Mouse (Mus musculus) central nervous system, embryonic 14 days (tissue): ENCODE data around the gene Prkcb. TPM values are rescaled to one million over a fixed set of nuclear protein-coding genes. Genes with fewer than 3 reads are reported as not detected.

Experiments used
- polyA plus RNA-seq: library from polyadenylated mRNA; depleted of rRNA; stranded (reverse); fragments of >200 nt; gene quantifications from 2 replicates; pipeline ENCODE4 v1.2.3, GENCODE M21; 2012; rRNA removed

Prkcb gene
- polyA plus RNA-seq, result 48.4 TPM in 2 replicates

GRCm38 (mm10) chr7:122288605-122289242 lies at the start of gene Prkcb:
TSS of gene Prkcb (plus strand) at chr7:122288751.

DNA sequence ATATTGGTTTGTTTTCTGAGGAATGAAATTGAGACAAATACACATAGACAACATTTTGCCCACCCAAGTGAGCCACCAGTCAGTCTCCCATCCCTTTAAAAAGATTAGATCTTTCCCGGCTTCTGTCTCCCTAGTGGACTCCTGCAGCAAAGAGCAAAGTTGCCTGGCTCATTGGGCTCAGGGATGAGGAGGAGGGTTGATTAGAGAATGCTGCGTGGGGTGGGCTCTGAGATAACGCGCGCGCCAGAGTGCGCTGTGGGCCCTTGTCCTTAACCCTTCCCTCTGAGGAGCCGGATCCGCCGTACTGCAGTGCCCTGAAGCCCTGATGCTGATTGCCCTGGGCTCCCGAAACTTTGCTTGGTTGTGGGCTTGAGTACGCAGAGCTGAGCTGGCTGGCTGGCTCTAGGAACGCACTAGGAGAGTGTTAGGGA lies 381.9 kb downstream of the Prkcb start, which contains the start of gene Cacng3:
Gene Cacng3, plus strand, starts transcription at position 51 of the 431 bp plus-strand sequence.

Other genes starting within 250 kb of the Prkcb start
- 66.2 and 73.4 TPM in 2 replicates for gene Ubfd1, start 221.6 kb upstream of the Prkcb start, polyA plus RNA-seq
- gene Ears2, start 221.5 kb upstream of the Prkcb start, polyA plus RNA-seq, result 9.4 TPM in 2 replicates
- gene Ndufab1, start 186.9 kb upstream of the Prkcb start, polyA plus RNA-seq, result 150 and 160 TPM in 2 replicates
- 6.4 and 7.1 TPM in 2 replicates for gene Palb2, start 155.8 kb upstream of the Prkcb start, polyA plus RNA-seq
- gene Dctn5, start 155.7 kb upstream of the Prkcb start, polyA plus RNA-seq, result 116 and 118 TPM in 2 replicates
- gene Plk1, start 129.3 kb upstream of the Prkcb start, polyA plus RNA-seq, result 39.9 and 48.7 TPM in 2 replicates
- 1.1 and 1.8 TPM in 2 replicates for gene Ern2, start 102.5 kb upstream of the Prkcb start, polyA plus RNA-seq
- gene Chp2, start 69.3 kb upstream of the Prkcb start, polyA plus RNA-seq, result 1.2 and 1.6 TPM in 2 replicates